Mouse (Mus musculus): ENCODE measurements around the gene Adora1.

Gene Adora1

DNA sequence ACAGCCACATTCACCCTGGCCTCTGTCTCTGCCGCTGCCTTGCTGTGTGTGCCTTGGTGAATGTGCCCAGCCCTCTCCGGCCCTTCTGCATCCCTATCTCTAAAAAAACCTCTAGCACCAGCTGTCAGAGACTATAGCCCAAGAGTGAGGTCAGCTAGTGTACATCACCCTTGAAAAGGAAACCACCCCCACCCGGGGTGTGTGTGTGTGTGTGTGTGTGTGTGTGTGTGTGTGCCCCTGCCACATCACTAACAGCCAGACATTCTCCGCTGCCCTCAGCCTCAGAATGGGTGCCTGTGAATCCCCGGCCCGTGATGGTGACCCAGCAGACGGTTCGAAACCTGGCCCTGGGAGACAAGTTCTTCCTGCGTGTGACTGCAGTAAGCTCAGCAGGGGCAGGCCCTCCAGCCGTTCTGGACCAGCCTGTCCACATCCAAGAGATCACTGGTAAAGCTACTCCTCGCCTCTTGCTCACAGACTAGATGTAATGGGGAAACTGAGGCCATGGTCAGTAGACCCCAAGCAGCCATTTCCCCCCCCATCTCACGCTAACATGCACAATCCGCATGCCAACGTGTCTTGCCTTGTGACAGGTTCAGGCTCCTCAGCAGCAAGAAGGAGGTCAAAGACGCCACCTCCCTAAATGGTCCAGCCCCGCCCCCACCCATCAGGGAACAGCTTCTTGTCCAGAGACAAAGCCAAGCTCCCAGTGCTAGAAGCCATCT is 40.8 kb downstream of the Adora1 start:
- DNase-seq (ENCODE audit: low spot score): no peak

DNA sequence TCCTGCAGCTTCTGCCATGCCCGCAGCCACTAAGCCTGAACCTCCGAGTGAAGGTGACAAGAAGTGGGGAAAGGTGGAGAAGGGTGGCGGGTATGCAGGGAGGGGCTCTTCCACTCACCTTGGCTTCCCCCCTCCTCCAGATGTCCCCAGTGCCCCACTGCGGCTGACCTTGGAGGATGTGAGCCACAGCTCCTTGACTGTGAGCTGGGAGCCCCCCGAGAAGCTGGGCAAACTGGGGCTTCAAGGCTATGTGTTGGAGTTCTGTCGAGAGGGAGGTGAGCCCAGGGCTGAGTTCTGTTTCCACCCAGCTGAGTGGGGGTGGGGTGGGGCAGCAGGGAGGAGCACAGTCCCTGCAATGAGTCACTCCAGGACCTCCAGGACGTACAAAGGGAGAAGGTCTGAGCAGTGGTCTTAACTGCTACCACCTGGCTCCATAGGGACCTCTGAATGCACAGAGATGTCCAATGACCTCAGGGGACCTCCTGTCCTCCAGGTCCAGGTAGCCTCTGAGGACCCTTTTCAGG is 41.5 kb downstream of the Adora1 start:
- DNase-seq (ENCODE audit: low spot score): no peak

DNA sequence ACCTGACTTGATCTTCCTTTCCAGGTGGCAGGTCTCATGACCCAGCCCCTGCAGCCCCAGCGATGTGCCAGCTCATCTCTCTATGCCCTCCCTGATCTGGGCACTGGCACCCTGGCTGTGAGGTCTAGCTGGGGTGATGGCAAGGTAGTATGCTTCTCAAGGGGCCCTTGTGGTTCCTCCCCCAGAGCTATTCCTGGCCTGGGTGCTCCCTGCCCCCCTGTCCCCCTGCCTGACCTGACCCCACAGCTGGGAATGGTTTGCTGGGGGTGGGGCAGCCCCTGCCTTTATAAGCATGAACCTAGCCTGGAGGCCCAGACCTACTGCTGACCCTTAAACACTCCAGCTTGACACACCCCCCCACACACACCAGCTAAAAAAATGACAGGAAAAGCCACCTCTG is 42.1 kb downstream of the Adora1 start, which contains the start of gene Mybph:
TSS of gene Mybph (plus strand) at position 323 of the 400 bp plus-strand sequence.
- no peak for DNase-seq (ENCODE audit: low spot score)

DNA sequence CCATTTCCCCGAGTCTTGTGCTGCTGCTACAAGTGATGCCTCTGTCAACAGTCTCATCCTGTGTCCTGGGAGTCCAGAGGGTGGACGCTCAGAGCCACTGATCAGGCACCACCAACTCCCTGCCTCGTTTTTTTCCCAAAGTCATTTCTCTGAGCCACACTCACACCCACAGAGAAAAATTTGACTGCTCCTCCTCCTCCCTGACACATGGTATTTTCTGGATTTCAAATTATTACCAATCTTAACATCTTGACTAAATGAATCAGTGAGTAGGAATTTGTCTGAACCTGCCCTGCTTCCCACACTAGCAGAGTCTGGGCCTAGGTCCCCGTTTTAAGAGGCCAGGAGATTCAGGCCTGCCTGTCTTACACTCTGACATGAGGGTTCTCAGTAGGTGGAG is 43.2 kb downstream of the Adora1 start:
- no peak for DNase-seq (ENCODE audit: low spot score)

DNA sequence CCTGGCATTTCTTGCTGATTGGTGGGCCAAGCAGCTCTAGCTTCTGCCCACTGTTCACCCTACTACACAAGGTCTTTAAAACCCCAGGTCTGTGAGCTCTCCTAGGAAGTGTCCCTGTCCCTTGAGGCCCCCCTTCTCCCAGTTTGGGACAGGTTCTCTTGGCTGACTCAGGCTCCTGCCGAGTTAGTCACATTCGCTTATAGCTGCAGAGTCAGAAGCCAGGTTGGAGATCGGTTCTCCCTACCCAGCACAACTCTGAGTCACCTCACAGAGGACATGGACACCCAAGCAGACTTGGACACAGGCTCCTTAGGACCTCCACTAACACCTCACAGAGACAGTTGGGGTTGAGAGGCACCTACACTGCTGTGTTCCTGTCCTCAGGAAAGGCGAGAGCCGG is 44.0 kb downstream of the Adora1 start:
- DNase-seq (ENCODE audit: low spot score): no peak

DNA sequence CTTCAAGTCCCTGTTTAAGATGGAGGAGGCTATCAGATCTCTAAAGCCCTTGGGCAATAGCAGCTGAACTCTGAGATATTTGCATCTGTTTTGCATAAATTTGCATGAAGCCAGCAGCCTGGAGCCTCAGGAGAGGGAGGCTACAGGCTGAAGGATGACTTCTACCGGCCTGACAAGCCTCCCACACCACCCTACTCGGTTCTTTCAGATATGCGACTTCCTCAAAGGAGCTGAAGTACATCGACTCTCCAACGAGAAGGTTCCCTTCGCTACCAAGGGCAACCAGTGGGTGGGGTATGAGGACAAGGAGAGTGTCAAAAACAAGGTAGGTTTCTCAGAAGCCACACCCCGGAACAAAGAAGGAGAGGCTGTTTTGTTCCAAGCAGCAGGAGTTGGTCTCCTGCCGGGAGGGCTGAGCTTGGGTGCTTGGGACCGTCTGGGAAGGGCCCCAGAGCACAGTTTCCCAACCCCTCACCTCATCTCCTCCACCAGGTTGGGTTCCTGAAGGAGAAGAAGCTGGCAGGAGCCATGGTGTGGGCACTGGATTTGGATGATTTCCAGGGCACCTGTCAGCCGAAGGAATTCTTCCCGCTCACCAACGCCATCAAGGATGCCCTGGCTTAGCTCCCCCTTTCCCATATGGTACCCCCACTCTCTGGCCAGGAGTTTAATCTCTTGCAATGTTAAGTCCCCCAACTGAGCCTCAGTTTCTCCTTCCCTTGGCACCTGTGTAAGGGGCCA is 46.1 kb downstream of the Adora1 start:
- DNase-seq (ENCODE audit: low spot score): no peak

DNA sequence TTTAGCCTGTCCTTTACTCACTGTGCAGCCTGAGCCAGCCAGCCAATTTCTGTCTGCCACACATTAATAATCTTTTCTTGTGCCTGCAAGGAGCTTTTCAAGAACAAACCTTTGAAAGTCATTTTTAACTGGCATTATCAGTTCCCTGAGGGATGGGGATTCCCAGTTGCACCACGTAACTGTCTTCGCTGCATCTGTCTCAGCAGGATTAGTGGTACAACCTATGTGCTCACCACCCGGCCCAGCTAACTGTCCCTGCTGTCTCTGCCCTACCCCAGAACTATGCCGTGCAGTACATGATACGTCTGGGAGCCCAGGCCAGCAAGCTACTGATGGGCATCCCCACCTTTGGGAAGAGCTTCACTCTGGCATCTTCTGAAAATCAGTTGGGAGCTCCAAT is 47.0 kb downstream of the Adora1 start:
- DNase-seq (ENCODE audit: low spot score): no peak

DNA sequence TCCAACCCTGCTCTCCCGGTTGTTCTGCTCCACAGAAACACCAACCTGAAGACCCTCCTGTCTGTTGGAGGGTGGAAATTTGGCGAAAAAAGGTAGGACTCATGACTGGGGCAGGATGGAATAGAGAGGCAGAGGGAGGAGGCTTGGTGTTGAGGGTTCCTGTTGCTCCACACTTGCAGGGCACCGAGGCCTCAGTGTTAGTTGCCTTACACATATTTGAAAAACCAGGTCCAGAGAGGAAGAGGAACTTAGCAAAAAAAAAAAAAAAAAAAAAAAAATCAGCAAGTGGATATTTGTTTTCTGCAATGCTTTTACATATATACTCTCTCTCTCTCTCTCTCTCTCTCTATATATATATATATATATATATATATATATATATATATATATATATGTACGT is 51.1 kb downstream of the Adora1 start:
- DNase-seq (ENCODE audit: low spot score): no peak

DNA sequence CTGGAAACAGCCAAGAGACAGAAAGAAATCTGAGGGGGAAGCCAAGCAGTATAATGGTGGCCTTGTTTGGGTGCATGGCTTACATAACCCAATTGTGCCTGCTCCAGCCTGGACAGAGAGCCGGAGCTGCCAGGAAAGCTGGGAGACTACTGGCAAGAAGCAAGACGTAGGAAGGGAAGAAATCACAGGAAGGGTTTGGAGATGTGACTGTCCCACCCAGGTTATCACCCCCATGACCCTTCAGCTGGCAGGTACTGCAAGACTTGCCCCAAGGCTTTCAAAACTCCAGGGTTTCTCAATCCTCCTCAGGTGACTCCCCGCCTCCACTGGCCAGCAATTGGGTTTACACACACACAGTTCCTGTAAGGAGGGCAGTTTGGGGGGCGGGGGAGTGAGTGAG is 53.2 kb downstream of the Adora1 start, which contains the start of gene Chil1:
TSS of gene Chil1 (plus strand) at position 152 of the 400 bp plus-strand sequence.
- DNase-seq (ENCODE audit: low spot score): no peak

DNA sequence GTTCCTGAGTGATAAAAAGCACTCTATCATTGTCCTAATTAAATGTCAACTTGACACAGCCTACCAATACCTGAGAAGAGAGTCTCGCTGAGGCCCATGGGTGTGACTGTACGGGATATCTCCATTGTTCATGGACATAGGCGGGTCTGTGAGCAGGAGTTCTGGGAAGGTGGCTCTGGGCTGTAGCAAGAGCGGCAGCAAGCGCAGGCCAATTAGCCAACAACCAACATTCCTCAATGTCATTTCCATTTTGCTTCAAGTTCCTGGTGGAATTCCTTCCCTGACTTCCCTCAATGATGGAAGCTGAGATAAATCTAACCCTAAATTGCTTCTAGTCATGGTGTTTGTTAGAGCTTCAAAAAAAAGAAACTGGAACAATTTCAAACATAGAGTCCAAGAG is 57.3 kb downstream of the Adora1 start:
- DNase-seq (ENCODE audit: low spot score): no peak

DNA sequence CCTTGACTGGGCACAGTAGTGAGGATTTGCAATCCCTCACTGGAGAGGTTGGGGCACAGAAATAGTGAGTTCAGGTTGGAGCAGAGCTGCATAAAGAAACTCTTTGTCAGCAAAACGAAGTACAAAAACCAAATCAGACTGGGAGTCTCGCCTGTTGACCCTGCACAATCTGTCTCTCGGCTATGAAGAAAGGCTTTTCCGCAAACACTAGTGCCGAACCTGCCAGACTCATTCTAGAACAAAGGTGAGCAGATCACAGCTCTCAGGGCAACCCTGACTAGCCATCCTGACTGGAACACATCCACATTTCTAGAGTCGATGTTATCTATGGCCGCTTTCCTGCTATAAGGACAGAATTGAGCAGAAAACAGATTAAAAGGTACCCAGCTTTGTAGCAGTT is 62.1 kb downstream of the Adora1 start:
- DNase-seq (ENCODE audit: low spot score): no peak

DNA sequence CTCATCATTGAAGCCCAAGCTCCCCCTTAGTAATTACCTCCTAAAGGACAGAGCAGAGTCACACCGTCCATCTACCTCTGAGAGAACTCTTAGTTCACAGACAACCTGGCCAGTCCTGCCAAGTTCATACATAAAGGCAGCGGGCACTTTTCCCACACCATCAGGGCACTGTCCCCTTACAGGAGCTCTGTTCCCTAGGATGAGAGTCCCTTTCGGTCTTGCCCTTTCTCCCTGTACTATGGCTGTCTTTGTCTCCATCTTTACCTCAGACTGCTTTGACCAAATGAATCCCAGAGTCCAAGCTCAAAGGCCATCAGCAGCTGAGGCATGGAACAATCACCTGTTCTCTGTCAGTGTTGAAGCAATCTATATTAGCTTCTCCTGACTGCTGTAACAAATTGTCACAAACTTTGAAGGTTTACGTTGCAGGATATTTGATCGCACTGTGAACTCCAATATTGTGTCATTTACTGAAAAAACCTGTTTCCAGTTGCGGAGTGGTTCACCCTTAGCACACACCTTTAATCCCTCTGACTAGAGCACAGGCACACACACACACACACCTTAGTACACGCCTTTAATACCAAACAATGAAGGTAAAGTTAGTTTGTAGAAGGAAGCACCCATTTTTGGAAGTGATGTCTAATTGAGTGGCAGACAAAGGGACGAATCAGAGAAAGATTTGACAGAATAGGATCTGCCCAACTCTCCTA is 66.1 kb downstream of the Adora1 start:
- no peak for DNase-seq (ENCODE audit: low spot score)

DNA sequence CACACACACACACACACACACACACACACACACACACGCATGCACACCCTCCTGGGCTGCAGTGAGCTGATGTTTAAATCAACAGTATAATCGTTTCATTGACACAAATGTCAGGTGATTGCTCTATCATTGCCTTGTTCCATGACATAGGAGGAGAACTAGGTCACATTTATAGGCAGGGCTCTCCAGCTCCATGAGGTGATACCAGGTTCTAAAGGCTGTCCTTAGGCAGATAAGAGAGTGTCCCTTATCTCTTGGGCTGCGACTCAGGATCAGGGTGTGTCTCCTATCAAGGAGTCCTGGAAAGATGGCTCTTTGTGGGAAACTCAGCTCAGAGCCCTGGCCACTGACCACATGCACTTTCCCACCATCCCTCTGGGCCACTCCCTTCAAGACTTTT is 66.7 kb downstream of the Adora1 start:
- DNase-seq (ENCODE audit: low spot score): no peak

DNA sequence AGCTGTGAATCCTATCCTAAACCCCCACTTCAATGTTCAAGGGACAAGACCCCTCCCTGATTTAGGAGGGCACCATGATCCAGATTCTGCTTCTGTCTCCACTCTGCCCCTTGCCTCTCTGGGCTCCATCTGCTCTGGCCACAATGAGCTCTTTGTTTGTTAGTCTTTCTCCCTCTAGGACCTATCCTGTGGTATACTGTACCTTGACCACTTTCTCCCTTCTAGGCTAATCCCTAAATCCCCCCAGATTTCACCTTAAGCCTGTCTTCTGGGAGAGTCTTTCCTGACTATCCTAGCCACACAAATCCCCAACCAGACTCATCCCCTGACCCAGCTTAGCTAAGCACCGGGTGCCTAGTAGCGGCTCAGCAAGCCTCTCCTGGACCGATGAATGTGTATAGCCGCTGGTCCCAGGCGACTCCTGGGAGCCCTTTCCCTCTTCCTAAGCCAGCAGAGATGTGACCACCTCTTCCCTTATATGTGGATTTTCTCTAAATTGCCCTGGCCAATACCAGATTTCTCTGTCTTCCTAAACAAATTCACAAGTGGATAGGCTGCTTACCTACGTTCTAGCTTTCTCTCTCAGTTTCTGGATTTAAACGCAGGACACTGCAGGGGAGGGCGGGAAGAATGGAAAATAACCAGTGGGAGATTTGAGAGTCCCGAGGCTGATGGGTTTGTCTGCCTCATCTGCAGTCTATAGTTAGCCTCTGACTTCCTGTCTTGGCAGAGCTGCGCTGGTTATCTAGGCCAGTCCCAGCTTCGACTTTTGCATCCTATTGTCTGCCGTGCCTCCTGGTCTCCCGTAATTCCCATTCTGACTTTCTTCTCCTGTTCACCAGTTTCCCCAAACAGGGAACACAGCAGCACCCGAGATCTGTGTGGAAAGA is 67.6 kb downstream of the Adora1 start:
- DNase-seq (ENCODE audit: low spot score): no peak

DNA sequence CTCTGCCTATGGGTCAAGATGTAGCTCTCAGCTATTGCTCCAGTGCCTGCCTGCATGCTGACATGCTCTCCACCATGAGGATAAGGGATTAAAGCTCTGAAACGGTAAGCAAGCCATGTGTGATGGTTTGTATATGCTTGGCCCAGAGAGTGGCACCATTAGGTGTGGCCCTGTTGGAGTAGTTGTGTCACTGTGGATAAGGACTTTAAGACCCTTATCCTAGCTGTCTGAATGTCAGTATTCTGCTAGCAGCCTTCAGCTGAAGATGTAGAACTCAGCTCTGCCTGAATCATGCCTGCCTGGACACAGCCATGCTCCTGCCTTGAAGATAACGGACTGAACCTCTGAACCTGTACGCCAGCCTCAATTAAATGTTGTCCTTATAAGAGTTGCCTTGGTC is 68.7 kb downstream of the Adora1 start:
- DNase-seq (ENCODE audit: low spot score): no peak

DNA sequence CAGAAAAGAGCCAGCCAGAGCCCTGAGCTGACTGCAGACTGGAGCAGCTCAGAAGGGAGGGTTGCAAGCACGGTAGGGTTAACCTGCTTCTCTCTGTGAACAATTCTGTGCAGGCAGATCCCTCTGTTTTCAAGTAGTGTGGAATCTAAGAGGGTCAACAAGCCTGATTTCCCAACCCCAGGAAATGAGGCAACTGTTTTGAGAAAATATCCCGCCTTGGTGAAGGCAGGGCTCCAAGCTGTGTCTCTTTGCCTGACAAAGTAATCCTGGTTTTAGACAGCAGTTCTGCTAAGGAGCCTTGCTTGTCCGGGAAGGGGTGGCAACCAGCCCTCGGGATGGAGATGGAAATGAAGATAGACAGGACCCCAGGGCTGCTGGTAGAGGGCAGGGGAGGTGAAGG is 70.8 kb downstream of the Adora1 start:
- no peak for DNase-seq (ENCODE audit: low spot score)

DNA sequence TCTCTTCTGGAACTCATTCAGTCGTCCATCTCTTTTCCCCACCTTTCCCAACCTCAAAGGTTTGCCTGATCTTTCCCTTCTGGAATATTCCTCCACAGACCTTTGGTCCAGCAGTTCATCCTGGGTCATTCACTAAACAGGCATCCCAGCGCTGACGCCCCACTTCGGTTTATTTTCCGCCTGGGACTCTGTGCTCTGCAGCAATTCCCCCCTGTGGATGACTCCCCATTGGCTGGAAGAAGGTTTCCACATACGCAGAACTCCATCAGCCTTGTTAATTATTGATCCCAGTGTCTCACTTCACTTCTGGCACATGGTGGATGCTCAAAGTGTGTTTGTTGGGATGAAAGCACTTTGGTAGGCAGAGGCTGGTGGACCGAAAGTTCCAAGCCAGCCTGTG is 71.8 kb downstream of the Adora1 start:
- DNase-seq (ENCODE audit: low spot score): no peak

DNA sequence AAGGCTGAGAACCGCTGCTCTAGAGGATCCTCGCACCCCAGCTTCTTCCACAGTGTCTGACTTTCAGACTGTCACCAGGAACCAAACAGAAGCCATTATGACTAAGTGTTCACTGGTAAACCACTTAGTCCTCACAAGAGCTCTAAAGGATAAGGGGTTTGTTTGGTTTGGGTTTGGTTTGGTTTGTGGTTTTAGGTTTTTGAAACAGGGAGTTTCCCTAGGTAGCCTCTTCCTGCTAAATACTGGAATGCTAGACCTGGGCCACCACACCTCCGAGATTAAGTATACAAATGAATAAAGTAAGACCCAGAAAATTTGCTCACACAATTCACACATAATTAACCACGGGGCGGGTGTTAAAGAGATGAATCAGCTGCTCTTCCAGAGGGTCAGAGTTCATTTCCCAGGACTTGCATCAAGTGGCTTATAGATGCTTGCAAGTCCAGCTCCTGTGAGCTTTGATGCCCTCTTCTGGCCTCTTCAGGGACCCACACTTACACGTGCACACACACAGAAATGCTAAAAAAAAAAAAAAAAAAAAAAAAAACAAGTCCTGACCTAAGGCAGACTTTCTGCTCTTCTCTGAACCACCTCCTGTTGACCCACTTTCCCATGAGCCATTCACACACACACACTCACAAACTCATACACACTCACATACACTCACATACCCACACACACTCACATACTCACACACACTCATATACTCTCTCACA is 72.6 kb downstream of the Adora1 start:
- no peak for DNase-seq (ENCODE audit: low spot score)

DNA sequence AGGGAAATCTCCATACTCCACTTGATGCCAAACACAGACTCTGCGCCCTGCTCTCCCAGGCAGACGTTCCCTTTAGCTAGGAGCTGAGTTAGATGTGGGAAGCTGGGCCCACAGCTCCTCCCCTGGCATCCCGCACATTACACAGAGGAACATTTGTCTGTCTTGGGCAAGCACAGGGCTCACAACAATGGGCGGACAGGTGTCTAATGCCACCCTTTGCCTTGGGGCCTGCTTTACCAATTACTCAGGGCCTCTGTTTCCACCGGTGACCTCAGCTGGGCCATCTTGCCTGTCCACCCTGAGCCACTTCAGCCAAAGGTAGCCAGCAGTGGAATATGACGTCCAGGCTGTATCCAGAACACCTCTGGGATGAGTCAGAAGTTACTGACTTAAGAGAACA is 73.8 kb downstream of the Adora1 start:
- no peak for DNase-seq (ENCODE audit: low spot score)

DNA sequence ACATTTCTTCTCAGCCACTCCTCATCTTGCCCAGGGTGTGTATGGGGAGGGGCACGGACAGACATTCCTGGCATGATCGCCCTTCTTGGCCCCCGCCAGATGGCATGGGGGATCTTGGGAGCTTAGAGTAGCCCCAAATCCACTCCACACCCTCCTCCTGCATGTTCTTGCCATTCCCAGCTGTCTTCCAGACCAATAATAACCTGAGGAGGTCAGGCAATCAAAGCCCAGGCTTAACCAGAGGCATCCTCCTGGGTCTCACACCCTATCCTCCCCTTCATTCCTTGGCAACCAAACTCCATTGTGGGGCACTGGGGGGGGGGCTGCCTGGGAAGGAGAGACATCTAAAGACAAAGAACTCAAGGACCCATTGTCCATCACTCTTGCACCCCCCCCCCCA is 74.8 kb downstream of the Adora1 start:
- no peak for DNase-seq (ENCODE audit: low spot score)

DNA sequence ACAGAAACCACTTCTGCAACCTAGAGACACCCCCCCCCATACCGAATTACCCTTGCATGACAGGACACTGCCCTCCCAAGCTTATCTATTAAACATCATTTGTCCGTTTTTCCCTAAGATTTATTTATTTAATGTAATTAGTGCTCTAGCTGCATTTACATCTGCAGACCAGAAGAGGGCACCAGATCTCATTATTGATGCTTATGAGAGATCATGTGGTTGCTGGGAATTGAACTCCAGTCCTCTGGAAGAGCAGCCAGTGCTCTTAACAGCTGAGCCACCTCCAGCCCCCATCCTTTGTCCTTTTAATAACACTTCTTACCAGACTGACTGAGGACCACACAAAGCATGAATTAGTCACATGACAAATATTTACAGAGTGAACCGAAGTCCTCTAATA is 80.6 kb downstream of the Adora1 start:
- DNase-seq (ENCODE audit: low spot score): no peak
